Mouse (Mus musculus): ENCODE results near the gene Nudt14.
A peak's percentile ranks its signal among the peaks of the same experiment; 100 is the strongest.

The Nudt14 gene

DNA sequence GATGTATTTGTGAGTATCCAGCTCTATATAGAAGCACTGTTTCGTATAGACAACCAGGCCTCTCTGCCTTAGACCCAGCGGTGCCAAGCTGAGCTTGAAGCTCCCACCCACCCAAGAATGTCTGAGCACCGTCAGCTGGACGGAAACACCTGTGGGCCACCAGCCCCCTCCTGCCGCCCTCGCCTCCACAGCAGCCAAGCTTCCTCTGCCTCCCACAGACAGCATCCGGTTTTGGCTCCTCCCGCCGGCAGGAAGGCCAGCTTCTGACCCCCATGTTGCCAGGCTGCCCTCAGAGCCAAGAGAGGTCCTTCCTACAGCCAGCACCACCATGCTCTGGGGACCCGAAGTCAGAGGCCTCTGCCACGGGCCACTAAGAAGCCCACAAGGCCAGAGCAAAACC lies 27.4 kb downstream of the Nudt14 start:
- no peak for DNase-seq (ENCODE audit: low spot score in 2 of 2)

DNA sequence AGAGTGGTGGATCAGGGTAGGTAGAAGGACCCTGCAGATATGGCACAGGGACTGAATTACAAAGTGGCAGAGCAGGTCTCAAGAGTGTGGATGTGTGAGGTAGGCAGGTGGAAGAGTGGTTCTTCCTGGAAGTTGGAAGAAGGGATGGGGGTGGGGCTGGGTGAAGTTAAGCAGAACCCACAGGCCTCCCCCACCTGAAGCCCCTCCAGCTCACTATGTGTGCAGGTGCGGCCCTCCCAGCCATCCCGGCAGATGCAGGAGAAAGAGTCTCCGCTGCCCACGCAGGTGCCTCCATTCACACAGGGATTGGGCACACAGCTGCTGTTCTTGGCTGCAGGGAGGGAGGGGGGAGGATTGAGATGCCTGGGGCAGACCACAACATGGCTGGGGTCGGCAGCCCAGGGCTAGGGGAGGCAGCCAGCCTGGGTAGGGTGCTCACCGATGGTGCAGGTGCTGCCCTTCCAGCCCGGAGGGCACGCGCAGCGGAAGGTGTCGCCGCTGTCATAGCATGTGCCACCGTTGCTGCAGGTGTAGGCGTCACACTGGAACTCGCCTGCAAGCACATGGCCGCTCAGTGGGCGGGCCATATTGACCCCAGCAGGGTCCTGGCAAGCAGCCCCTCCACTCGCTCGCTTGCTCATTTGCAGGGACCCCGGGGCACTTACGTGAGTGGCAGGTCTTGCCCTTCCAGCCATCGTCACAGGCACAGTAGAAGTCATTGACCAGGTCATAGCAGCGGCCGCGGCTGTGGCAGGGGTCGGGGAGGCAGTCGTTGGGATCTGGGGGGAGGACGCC lies 28.8 kb downstream of the Nudt14 start:
- DNase-seq (ENCODE audit: low spot score in 2 of 2): no peak

DNA sequence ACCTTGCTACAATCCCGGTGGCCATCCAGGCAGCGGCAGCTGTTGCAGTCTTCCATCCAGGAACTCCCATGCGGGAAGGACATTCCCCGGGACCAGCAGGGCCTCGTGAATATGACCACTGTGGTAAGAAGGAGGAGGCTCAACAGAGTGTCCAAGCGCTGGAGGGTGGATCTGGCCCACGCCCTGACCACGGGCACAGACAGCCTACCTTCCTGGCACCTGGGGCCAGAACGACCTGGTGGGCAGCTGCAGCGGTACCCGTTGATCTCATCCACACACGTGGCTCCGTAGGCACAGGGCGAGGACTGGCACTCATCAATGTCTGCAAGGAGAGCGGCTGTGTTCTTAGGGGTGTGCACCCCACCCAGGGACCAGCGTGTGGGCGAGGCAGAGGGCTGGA lies 30.2 kb downstream of the Nudt14 start:
- DNase-seq (ENCODE audit: low spot score in 2 of 2): no peak

DNA sequence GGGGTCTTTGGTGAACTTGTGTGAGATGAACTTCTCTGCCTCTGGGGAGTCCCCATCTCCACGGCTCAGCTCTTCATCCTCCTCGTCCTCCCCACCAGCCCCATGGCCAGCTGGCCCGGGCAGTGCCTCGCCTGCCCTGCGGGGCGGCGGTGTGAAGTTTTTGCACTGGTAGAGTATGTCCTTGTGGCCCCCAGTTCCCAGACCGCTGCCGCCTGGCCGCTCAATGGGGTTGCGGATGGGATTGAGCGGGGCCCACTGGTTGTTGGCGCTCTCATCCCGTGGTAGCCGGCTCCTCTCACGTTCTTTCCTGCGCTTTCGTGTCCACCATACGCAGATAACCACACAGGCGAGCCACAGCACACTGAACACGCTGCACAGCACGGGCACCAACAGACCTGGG lies 32.9 kb downstream of the Nudt14 start:
- DNase-seq (ENCODE audit: low spot score in 2 of 2): no peak

DNA sequence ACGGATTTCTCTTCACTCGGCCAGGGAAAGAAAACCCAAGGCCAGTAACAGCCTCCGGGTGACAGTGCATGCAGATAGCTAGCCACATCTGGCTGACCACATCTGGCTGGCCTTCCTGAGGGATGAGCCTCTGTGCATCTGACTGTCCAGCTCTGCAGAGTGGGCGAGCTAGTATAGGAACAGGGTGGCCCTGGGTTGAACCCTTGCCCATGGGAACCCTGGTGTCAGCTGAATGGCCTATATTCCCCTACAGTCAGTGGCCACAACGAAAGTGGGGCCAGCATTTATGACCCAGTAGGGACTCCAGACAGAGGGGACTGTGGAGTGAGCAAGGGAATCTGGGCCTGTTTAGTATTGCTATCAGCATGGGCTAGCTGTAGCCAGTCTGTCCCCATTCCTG lies 36.9 kb downstream of the Nudt14 start:
- no peak for DNase-seq (ENCODE audit: low spot score in 2 of 2)

DNA sequence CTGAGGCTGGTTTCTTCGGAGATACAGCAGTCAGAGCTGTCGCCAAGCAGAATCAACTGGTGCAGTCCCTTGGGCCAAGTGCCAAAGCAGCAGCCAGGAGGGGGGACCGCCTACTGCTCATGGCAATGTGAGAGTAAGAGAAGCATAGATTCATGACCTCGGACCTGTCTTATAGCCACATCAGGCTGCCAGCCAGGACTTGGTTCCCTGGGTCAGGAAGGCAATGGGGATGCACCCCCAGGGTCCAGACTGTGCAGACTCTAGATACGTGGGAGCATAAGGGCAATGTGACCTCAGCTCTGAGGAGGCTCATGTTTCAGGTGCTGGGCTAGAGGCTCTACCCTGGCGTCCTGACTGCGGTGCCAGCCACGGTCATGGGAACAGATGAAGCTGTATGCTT lies 38.0 kb downstream of the Nudt14 start:
- DNase-seq (ENCODE audit: low spot score in 2 of 2): no peak

DNA sequence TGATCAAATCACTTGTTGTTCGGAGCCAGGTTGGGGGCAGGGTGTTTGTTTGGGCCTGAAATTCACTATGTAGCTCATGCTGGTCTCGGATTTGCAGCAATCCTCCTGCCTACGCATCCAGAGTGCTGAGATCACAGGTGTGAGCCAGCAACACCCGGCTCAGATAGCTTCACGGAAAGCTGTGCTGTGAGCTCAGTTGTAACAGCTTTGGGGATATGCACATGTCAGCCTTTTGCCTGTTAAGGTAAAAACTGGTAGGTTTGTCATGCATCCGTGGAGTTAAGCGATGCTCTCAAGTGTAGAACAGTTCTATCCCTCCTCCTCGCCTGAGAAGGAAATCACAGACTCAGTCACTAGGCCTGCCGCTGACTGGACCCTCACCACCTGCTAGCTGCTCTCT lies 41.3 kb downstream of the Nudt14 start:
- DNase-seq (ENCODE audit: low spot score in 2 of 2): peak; percentile 68 to 83

DNA sequence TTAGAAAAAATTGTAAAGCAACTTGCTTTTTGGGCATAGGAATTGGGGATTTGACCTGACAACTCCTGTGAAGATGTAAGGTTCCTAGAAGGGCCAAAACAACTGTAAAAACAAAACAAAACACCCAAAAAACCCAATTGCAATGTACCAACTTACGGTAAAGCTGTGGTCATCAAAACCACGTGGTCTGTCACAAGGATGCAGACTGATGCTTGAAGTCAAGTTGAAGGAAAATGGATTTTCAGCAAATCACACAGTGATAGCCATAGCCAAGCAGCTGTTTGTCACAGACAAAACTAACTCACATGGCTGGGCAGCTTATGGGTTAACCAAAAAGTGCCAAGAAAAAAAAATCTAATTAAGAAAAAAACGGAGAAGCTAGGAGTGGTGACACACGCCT lies 43.0 kb downstream of the Nudt14 start:
- no peak for DNase-seq (ENCODE audit: low spot score in 2 of 2)

DNA sequence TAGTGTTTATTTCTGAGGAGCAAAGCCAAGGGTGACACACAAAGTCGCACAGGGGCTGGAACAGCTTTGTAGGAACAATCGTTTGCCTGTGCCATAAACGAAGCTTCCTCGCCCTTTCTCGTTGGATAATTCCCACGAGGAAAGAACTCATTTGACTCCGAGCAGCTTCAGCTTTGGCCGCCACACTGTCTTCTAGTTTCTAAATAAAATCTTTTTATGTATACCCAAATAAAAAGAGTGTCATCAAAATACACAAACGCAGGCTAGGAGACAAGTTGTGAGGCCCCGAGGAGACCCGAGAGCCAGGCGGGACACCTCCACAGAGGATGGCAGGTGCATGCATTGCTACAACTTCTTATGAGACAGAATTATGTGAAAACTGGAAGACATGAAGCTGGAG lies 43.6 kb downstream of the Nudt14 start:
- no peak for DNase-seq (ENCODE audit: low spot score in 2 of 2)

DNA sequence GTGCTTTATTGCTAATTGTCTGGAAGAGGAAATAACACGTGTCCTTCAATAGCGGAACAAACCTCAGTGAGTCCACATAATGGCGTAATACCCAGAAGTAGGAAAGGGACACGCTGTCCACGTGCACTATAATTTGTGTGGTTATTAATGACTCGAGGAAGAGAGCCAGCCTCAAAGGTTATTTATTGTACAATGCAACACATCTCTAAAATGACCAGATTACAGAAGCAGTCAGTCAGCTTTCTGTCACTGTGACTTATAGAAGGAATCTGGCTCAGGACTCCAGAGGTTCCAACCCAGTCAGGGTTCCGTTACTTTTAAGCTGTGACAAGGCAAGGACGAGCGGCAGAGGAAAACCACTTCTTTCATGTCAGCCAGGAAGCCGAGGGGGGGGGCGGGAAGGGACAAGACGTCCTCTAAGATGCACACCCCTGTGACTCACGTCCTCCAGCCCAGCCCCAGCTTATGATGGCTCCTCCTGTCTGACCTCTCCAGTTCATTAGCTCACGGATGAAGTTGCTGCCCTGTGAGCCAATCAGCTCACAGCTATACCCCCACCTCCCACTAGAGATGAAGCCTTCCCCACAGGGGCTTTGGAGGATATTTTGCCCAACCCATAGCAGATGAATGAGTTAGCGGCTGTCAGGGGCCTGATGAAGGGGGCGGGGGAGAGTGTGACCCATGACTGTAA lies 44.3 kb downstream of the Nudt14 start:
- no peak for DNase-seq (ENCODE audit: low spot score in 2 of 2)

DNA sequence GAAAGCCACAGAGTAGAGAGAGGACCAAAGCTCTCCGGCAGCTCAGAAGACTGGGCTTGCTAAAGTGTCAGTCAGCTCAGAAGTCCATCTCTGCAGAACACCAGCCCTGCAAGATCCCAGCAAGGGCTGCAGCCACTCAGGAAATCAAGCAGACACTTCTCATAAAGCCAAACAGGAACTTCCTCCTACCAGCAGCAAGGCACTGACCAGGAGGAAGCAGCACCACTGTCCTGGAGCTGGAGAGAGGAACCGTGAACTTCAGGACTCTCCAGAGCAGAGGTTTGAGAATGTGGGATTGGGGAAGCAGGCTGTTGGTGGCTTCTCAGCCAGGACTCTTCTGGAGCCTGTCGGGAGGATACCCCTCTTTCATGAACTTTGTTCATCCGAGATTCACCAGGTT lies 47.0 kb downstream of the Nudt14 start:
- peak in 1 of 2 experiments; percentile 39 for DNase-seq (ENCODE audit: low spot score in 2 of 2)

DNA sequence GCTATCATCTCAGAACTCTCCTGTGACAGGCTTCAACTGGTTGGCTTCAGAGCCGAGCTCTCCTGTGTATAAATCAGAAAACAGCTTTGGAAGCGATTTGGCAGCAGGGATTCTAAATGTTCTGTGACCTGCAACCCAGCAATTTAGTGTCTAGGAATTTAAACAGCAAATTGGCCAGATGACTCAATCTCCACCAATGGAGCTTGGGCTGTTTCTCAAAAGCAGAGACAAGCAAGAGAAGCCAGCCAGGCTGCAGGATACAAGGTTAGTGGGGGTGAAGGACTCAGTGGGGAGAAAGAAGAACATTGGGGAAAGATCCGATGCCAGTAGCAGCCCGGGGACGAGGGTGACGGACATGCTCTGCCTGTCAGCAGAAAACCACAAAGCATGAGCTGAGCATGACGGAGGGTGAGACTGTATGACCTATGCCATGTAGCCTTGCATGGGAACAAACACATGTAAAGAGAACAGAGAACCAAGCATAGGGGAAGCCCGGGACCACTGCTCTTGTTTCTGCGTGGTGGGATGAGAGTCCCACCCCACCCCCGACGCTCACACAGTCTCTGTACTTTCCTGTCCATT lies 47.5 kb downstream of the Nudt14 start:
- no peak for DNase-seq (ENCODE audit: low spot score in 2 of 2)

DNA sequence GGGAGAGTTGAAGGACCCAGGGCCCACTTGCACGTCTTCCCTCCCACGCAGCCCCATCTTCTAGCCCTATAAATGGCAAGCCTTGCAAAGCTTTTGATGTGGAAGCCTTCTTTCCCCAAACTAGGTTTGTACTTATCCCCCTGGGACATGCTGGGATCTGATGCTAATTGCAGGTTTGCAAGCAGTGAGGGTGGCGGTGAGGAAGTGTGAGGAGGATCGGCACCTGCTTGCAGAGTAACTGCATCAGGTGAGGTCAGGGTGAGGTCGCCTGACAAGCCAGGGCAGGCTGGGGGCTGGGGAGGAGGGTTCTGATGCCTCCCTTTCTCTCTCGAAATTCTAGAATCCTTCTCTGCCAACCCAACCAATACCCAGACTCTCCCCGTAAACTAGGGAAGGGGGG lies 56.5 kb downstream of the Nudt14 start:
- DNase-seq (ENCODE audit: low spot score in 2 of 2): no peak
